Mouse (Mus musculus) neutrophil, adult 83 days (primary cell): Measurements from ENCODE around the gene Tmco5. TPM values are rescaled to one million over a fixed set of nuclear protein-coding genes. Genes with fewer than 3 reads are reported as not detected.

ENCODE experiments used
- total RNA-seq, 2 experiments: library from RNA; stranded (reverse); gene quantifications; one replicate each; pipeline ENCODE4 v1.2.4; 2023

Gene Tmco5
- total RNA-seq: not detected

GRCm38 (mm10) chr2:116878391-116878790, at the start of gene Tmco5:
Gene Tmco5, plus strand, starts transcription at chr2:116878691.

Other genes starting within 250 kb of the Tmco5 start
- 1 to 10 TPM; 5.6 to 6.6 TPM for gene Spred1, start 242.7 kb downstream of the Tmco5 start, total RNA-seq